Mouse (Mus musculus): ENCODE measurements around the gene Ppt2.

DNA sequence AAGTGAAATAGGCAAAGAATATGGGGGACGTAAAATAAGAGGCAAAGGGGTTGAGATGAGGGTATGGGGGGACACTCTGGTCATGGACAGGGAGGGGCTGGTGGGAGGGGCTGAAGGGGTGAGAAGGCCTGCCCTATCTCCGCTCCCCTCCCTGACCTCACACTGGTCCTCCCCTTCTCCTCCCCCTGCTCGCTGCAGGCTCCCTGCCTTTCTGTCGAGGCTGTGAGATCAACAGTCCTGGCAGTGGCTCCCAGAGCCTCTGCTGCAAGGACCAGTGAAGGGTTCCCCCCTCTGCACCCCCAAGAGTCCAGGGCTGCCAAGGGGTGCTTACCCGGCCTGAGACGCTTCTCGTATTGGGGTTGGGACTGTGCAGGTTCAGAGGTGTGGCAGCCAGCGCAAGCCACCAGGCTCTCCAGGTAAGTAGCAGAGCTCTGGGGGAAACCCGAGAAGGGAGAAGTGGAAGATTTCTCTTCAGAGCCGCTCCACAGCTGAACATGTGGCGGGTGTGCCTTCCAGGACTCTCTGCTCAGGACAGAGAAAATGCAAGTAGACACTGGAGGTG is 32.0 kb upstream of the Ppt2 start:
- TF ChIP-seq POLR2A (IDR thresholded peaks at IDR 0.05; ENCODE audit: extremely low read depth, insufficient read depth, low read length) (no peak), CTCF (IDR thresholded peaks at IDR 0.05; ENCODE audit: extremely low read depth, insufficient read depth, low read length) (no peak)

All from cortical plate, adult 2 months (tissue).